Mouse (Mus musculus) kidney, adult 11 months (tissue): ENCODE data around the gene Tenm4.

Experiments used
- DNase-seq: peaks from one replicate; pipeline ENCODE4 v3.0.0; 2022

Gene Tenm4

DNA sequence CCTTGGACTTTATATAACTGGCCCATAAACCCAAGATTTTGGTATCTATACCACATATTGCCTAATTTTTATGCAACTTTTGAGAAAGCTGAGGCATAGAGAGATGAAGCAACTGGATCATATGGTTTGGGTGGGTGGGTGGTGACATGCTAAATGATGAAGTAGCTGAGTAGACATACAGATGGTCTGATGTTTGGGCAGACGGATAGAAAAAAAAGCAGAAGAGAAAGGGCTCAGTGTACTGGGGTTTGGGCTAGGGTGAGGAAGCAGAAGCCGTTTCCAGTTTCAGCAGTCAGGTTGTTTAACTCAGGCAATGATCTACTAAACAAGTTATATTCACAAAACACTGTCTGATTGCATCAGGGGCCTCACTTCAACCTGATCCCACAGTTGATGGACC, 619.3 kb downstream of the Tenm4 start:
- DNase-seq: no peak

DNA sequence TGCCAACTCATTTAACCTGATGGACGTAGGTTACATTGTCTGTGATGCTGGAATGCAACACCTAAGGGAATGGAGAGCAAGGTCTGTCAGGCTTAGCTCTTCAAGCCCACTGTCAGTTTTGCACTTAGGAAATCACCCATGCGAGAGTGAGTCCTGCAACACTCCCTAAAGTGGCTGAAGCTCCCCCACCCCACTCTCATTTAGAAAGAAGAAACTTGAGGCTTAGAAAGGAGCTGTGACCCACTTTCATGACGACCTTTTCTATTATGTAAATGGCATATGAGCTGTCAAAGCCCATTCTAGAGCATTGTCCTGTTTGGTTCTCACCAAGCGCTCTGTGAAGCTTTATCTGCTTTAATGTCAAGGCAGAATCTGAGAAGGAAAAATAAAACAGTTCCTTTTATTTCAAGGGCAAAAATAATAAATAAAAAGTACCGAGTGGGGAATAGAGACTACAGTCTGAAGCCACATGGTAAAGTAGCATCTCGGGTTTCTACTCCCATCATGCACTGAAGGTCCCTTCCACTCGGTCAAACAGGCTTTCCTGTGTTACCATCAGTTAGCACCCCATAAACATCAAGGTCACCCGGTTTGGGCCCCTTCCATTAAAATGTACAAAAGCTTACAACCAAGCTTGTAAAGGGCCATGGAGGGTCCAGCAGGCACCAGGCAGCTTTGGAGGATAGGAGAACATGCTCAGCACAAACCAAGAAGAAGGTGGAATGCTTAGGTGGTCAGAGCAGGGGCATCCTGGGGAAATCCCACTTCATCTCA, 621.6 kb downstream of the Tenm4 start:
- no peak for DNase-seq

DNA sequence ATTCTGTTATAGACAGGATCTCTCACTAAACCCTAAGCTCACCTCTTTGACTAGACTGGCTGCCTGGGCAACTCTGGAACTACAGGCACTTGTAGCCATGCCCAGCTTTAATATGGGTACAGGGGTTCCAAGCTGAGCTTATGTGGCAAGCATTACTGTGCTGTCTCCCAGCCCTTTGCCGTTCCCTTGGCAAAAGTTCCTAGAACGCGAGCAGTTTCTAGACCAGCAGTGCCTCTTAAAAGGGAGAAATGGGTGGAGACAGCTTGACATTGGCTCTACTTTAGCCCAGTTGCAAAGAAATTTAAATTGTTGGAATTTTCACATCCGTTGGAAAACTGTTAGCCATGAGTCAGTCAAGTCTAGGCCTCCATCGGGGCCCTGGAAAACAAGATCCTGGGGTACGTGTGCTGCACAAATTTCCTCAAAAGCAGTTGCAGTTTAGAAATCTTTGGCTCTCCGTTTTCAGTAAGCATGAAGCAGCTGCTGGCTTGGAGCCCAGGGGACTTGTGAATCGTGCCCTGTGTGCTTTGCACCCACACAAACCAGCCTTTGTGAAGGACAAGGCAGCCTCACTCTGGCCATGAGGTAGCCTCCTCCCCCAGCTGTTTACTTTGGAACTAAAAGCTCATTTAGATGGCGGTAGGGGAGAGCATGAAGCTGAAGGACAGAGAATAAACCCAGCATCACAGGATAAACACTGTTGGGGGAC, 625.1 kb downstream of the Tenm4 start:
- DNase-seq: peak; percentile 90

DNA sequence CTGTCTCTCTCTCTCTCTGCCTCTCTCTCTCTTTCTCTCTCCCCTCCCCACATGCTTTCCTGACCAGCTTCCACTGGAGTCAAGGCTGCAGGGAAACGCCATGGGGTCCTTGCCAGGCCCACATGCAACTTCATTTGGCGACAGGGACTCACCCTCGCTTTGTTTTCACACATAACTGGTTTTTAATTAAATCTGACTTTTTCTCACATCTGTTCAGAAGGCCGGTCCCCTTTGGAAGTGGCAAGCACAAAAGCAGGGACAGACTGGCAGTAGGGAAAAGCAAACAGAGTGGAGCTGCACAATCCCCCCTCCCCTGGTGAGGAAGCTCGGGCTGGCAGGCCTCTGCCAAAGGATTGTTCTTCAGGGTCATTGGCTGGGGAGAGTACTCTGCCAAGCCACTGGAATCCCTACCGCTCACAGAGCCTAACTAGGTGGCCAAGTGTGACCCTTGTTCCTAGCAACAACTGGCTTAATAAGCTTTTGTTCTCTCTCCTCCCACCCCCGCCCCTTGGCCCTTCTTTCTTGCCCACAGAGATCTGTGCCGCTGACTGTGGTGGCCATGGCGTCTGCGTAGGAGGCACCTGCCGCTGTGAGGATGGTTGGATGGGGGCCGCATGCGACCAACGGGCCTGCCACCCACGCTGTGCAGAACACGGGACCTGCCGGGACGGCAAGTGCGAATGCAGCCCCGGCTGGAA, 625.9 kb downstream of the Tenm4 start:
- DNase-seq: peak; percentile 73

DNA sequence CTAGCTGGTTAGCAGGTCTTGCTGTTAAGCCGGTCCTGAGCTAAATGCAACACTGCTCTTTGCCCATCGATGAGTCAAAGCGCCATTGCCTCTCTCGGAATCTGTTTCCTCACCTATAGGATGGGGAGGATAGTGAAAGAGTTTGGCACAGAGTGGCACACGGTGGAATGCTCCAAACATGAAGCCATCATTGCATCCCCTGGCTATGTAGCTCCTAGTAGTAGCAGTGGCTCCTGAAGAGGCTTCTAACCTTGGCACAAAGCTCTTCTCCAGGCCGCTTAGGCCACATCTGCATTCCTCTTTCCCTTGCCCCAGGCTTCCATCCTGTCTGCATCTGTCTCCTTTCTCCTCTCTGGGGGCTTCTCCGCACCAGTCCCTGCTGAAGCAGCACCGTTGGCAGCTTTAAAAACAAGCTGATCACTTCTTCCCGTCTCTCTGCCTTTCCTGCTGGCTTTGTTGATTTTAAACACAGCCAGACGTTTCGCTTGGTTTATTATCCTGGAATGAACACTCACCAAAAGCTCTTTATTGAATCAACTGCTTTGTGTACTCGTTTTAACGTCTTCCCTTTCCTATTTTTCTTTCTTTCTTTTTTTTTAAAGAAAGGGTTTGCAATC, 626.8 kb downstream of the Tenm4 start:
- DNase-seq: no peak

DNA sequence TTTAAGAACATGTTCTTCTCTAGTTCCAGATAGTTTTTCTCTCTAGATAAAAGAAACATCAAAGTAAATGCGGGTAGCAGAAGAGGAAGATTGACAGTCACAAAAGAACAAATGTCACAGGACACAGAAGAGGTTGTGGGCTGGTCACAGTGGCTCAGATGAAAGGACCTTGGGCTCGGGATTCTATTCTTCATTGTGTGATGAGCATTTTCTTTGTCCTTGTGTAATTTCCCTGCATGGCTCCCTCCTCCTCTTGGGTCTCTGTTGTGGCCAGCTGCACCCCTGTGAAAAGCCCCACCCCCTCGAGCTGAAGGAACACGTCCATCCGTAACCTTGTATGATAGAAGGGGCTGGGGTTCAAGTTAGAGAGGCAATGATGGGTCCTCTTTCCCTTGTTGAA, 628.8 kb downstream of the Tenm4 start:
- no peak for DNase-seq

DNA sequence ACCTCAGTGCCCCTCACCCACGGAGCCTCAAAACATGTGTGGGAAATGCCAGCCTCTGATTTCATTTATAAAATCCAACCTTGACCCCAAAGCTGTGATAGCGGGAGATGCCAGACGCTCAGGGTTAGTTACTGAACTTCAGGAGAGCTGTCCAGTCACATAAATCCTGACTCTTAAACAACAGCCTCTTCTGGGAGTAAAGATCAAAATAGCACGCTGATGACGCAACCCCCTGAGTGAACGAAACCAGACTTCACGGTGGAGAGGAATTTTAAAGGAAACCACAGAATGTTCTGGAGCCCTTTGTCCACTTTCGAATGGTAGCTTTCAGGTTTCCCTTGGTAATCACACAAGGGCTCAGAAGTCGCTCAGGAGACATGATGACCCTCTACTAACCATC, 630.3 kb downstream of the Tenm4 start:
- no peak for DNase-seq

DNA sequence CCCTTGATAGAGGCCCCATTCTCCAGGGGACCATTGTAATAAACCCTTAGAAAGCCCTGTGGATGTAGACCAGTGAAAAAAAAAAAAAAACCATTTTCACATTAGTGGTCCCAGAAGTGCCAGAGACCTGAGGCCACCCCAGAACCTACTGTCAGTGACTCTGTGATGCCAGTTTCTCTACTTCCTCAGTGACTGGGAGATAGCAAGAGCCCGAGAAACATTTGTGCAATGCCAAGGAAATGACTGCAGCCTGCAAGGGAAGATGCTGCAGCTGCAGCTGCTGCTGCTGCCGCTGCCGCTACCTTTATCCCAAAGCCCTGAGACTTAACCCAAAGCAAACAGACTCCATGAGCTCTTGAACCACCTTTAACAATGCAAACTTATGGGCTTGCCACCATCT, 631.2 kb downstream of the Tenm4 start:
- DNase-seq: no peak

DNA sequence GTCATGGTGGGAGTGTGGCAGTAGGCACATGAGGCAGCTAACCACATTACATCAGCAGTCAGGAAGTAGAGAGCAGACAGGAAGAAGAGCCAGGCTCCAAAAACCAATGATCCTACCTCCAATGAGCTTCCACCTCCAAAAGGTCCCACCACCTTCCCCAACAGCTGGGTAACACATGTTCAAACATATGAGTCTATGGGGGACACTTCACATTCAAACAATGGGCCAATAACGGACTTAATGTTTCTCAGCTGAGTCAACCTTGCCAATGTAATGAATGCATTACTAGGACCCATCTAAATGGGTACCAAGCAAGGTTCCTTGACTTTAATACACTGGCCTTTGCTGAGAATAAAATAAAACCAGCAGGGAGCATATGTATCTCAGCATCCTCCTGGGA, 635.5 kb downstream of the Tenm4 start:
- DNase-seq: no peak

DNA sequence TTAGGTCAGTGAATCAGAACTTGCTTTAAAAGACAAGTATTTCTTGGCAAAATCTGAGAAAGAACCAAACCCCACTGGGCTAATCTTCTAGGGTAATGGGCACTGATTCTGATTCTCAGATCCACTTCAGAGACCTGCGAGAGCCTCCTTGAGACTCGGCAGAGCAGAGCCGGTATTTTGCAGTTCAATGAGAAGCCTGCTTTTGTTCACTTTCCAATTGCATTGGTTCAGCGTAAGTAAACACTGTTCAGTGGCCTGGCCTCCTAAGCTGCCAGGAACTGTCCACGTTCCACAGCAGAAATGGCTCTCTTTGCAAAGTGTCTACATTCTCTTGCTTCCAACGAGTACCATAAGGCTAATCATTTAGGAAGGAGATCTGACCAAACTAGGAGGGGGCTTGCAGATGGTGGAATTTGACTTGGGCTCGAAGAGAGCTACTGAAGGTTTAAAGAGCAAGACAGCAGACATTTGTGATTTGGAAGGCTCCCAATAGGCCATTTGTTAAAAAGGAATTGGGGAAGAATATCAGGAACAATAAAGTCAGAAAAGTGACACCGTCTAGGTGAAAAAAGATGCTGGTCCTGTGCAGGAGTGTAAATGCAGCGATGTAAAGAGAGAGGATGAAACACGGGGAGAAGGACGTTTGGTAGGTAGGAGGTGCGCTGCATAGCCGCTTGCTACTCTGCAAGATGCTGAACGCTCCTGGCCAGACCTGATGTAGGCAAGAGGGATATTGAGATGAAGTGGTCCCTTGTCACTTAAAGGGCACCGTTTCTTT, 636.4 kb downstream of the Tenm4 start:
- no peak for DNase-seq

DNA sequence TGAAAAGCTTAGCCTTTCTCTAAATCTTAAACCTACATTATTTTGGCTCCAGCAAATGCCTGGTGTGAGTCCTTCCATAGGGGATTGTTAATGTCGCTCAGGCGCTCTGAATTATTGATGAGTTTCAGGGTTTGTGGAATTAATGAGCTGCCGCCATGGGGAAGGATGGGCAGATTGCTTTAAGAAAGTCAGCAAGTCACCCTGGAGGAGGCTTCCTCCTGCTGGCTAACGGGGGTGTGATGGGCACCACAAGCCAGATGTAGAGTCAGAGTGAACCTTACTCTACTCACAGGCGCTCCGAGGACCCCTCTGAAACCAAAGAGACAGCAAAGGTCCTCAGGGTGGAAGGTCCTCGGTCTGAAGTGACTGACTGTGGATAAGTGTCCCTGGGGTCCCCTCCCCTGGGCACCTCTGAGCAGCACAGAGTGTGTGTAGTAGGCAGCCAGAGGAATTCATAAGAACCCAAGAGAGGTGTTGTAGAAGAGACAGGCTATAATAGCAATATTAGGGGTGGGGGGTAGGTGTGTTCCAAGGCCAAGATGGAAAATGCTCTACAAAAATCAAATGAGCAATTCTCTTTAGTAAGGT, 637.1 kb downstream of the Tenm4 start:
- DNase-seq: no peak

DNA sequence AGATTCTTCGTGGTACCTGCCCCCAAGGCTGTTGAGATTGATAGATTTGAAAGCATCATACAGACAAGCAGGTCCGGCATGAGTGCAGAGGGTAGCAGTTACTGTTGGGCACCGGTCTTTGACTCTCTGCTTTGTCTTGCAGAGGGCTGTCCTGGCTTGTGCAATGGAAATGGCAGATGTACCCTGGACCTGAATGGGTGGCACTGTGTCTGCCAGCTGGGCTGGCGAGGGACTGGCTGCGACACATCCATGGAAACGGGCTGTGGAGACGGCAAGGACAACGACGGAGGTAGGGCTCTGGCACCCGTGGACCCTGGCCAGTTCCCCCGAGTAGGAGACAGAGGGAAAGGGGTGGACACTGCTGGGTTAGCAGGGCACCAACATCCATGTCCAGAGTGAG, 640.6 kb downstream of the Tenm4 start:
- DNase-seq: no peak

DNA sequence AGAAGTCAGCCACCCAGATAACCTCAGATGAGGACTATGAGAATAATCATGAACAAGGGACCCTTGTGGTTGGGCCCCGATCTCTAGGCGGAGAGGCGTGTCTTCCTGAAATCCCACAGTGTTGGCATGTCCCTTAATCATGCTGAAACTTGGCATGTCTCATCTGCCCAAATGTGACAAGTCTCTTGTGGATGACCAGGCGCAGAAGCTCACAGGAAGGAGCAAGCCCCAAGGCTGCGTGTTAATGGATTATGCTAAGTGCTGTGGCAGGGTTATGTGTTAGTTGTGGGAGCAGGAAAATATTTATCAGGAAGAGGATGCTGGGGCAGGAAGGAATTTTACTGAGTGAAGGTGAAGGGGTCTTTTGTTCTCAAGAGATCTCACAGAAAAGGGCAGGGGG, 642.0 kb downstream of the Tenm4 start:
- peak; percentile 23 for DNase-seq

DNA sequence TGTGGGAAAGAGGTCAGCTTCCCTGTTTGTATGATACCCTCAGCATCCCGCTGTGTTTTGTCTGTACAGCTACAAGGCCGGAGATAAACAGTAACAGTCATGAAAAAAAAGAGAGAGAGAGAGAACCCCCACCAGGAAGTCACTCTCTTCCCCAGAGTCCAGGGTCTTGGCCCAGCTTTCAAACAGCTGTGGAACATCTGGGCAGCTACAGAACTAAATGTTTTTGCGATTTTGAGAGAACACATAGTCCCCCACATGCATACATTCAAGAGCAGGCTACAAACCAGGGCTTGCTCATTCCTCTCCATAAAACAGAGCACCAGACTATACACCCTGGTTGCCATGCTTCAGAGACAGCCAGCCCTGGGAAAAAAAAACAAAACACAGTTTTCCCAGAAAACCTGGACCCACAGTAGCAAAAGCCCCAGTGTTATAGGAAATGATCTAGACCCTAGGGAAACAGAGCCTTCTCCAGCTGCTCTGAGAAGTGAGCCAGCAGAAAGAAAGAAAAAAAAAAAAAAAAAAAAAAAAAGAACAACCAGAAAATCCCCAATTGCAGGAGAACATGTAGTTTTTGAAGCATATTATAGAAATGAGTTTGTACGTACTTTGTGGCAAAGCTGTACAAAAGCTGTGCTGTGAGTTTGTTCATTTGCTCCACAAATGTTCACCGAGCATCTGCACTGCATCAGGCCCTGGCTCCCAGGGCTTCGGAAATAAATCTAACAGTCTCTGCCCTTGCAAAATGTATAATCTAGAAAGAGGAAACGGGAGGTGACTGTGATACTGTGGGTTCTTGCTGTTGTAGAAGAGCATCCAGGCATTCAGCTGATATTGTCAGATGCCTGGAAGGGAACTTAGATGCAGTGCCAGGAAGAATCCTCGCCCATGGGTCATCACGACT, 642.7 kb downstream of the Tenm4 start:
- peak; percentile 23 for DNase-seq

DNA sequence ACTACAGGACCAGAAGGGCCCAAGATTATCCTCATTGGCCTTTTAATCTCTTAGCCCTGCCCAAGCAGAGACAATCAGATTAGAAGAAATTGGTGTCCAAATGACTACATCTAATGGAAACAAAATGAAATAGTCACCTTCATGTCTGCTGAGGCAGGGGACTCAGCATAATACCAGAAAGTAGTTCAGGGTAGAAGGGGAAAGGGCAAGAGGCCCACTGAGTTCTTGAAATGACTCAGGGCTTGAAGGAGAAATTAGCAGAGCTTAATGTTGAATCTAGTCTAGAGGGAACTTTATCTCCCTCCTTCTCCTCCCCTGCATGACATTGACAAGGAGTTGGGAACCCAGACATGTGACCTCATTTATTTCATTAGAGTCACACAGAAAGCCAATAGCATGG, 643.5 kb downstream of the Tenm4 start:
- no peak for DNase-seq

DNA sequence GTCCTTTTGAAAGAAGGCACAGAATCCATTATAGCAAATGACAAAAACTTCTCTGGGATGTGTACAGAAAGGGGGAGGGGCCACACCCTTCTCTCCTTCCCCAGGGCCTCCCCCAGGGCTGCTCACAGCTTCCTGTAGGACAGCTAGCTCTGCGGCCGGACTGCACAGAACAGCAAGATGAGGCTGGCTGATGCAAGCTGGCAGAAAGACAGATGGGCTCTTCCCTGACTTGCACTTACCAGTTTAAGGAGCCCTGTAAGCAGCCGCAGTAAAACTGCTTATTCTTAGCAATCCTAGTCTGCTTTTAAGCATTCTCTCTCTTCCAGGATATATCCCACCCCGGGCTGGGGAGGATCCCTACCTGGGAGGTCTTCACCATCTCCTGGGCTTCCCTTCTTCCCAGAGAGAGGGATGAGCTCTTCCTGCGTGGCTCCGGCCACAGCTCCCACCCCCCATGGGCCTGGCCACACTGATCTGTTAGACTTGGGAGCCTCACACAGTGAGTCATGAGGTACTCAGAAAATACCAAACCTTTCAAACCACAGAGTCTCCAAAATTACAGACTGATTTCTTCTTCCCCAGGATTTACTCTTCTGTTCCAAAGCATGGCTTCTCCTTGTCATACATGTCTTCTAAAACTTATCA, 646.1 kb downstream of the Tenm4 start:
- no peak for DNase-seq

DNA sequence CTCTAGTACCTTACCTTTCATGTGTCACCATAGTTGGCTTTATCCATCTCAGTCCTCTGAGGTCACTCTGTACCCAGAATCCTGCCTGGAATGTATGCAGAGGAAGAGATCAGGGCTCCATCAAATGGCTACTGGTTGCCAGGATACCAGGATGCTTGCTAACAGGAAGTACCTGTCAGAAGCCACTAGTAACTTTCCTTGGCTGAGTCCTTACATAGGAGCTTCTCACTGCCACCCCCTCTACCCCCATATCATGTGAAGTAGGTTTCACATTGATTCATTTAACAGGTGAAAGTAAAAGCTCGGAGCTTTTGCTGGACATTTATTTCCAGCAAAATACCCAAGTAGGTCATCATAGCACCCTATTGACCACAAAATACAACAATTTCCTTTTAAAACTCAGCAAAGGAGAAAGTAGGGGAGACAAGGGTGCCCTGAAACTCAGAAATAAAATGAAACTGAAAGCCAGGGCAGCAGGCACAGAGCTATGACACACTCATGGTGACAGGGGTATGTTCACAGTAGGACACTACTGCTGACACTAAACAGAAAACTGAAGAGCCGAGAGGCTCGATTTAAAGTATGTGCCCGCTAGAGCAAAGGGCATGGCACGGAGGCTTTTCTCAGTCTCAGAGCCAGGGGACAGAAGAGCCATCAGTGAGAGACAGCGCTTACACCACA, 647.3 kb downstream of the Tenm4 start:
- DNase-seq: no peak

DNA sequence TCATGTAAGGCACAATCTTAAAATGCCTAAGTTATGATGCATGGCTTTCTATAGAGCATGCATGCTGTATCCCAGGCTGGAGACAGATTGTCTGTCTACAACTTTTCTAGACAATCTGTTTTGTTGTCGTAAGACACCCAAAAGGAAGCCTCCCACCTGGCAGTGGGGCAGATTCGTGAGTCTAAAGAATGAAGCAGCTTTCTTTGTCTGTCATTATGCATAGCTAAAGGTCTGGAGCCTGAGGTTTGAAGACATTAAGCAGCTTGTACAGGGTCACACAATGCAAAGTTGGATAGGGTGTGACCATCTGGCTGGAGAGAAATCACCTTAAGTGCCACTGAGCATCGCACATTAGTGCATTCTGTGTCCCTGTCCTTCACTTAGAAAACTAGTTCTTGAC, 648.5 kb downstream of the Tenm4 start:
- DNase-seq: no peak

DNA sequence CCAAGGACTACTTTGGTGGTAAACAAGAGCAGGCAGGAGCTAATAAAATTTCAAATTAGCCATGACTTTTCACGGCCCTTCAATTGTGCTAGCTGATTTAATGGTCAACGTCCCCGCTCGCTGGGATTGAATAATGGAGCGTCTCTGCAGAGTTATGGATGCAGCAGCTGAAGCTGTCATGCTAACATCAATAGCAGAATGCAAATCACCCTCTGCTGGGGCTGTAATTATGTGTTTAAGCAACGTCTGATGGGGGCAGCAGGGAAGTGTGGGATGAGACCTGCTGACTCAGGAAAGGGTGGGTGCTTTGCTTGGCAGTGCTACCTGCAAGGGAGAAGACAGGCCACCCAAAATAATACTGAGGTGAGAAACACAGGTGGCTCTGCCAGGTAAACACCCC, 649.3 kb downstream of the Tenm4 start:
- DNase-seq: no peak

DNA sequence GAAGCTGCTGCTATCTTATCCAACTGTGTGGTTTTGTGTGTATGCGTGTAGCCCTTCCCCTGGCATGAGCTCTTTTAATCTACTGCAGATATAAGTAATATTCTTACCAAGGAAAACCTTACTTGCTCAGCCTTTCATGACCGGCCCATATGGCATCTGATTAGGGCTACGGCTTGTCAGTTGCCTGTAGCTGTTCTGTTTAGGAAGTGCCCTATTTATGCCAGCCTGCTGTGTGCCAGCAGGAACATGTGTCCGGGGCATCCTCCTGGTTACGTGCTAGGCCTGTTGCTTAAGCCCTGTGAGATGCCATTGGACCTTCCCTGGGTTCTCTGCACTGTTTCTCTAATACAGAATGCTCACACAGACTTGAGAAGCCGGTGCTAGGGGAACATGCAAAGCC, 655.1 kb downstream of the Tenm4 start:
- DNase-seq: no peak
